Mouse (Mus musculus) kidney, adult 2 months (tissue): ENCODE measurements around the gene Zbtb22.

Experiments used
- CTCF ChIP-seq: fragments of 200-500 bp; conservative IDR thresholded peaks from 2 replicates; pipeline ENCODE4 v1.5.1; 2011; ENCODE audit warnings: low read depth, mild to moderate bottlenecking, control low read depth, low read length, moderate library complexity, mixed read lengths; ENCODE audit not compliant: insufficient read depth, insufficient read length
- POLR2A ChIP-seq: fragments of 200-500 bp; IDR thresholded peaks from one replicate; pipeline ENCODE4 v1.6.1; 2011; ENCODE audit warnings: low read depth, low read length, control low read depth

- TF ChIP-seq CTCF (no peak), POLR2A (peak; percentile 65)
Measured at GRCm38 (mm10) chr17:33951021-33951946, 35.6 kb downstream of the Zbtb22 start, which contains the start of gene B3galt4.
